22 mouse cellular contexts compared by ENCODE assay signal in genomic region chr11:50642583-50642982, GRCm38 (mm10). TPM values are rescaled to one million over a fixed set of nuclear protein-coding genes. Genes with fewer than 3 reads are reported as not detected.
DNase-seq lines count a peak whose midpoint lies in the region; ATAC-seq and TF ChIP-seq lines count a peak whose summit lies in the region.
"Had no signal": no experiment of that assay in that cellular context is flagged by ENCODE, and none has a peak within 500 bp of the region (broad histone marks: within the 10 kb centered on the region; RNA-seq: fewer than 3 reads in every experiment).

No protein-coding gene starts in this region.

- H3K27me3 ChIP-seq in liver, adult 2 months (ENCODE audit: control insufficient read depth, insufficient read depth, low read length) = no peaks in the 10 kb centered on the region
- no peaks in the 10 kb centered on the region for H3K27me3 ChIP-seq in liver, embryonic 11.5 days (replicated peaks; ENCODE audit: control insufficient read depth, insufficient read depth, low read length)
- H3K27me3 ChIP-seq: forebrain, embryonic 13.5 days; heart, embryonic 12.5 days; hindbrain, embryonic 15.5 days; intestine, embryonic 15.5 days; kidney, embryonic 15.5 days; limb, embryonic 12.5 days; midbrain, embryonic 15.5 days; neural tube, embryonic 15.5 days had no signal

- 18% methylated on average over 3 of the region's 3 CpGs for WGBS in liver, adult 2 months
- WGBS in liver, embryonic 11.5 days = 57% methylated on average over 3 of the region's 3 CpGs

- peak; percentile 38 for DNase-seq in adrenal gland, adult 8-10 months
- no peak for DNase-seq in adrenal gland, postnatal 4 days (ENCODE audit: low spot score in 2 of 2)
- peak; percentile 99 for DNase-seq in liver, adult 2 months (ENCODE audit: extremely low read depth, low read depth, low spot score)
- no peak for DNase-seq in liver, embryonic 11.5 days (ENCODE audit: low spot score)
- DNase-seq in ovary, adult 18-20 months (ENCODE audit: low spot score) = peak; percentile 55
- no peak for DNase-seq in ovary, postnatal 14 days (ENCODE audit: low spot score)
- no peak for DNase-seq in thymus, adult 18-20 months
- no peak for DNase-seq in left cerebral cortex, adult 9 months (ENCODE audit: low spot score in 2 of 2)
- DNase-seq: cerebellum, adult 9-10 months; gastrocnemius, postnatal 14 days; retina, postnatal 1 day had no signal

- H3K9me3 ChIP-seq in liver, embryonic 11.5 days (ENCODE audit: control insufficient read depth, low read length) = no peaks in the 10 kb centered on the region
- H3K9me3 ChIP-seq: embryonic facial prominence, embryonic 10.5 days; forebrain, embryonic 13.5 days; hindbrain, embryonic 15.5 days; intestine, embryonic 15.5 days; kidney, embryonic 15.5 days; midbrain, embryonic 15.5 days; neural tube, embryonic 15.5 days had no signal

- no peak overlapping the region for H3K4me2 ChIP-seq in liver, embryonic 11.5 days
- H3K4me2 ChIP-seq: forebrain, embryonic 13.5 days; heart, embryonic 12.5 days; hindbrain, embryonic 15.5 days; intestine, embryonic 15.5 days; kidney, embryonic 15.5 days; limb, embryonic 12.5 days; midbrain, embryonic 15.5 days; neural tube, embryonic 15.5 days had no signal

- H3K9ac ChIP-seq in liver, adult 2 months (ENCODE audit: low read depth, low read length) = no peak overlapping the region
- H3K9ac ChIP-seq in liver, embryonic 11.5 days (ENCODE audit: low read depth, low read length) = no peak overlapping the region
- H3K9ac ChIP-seq: forebrain, embryonic 13.5 days; heart, embryonic 12.5 days; hindbrain, embryonic 15.5 days; intestine, embryonic 15.5 days; kidney, embryonic 15.5 days; limb, embryonic 12.5 days; midbrain, embryonic 15.5 days; neural tube, embryonic 15.5 days had no signal

- H3K4me1 ChIP-seq in liver, adult 2 months (ENCODE audit: control insufficient read depth, insufficient read depth, low read length) = peaks cover 2% of the 10 kb centered on the region; the same call in 1 of the 2 replicates
- H3K4me1 ChIP-seq in liver, embryonic 11.5 days (replicated peaks; ENCODE audit: control insufficient read depth, insufficient read depth, low read length) = no peaks in the 10 kb centered on the region
- H3K4me1 ChIP-seq: embryonic facial prominence, embryonic 10.5 days; forebrain, embryonic 13.5 days; heart, embryonic 12.5 days; kidney, embryonic 15.5 days; limb, embryonic 12.5 days; midbrain, embryonic 15.5 days had no signal

- H3K36me3 ChIP-seq in liver, adult 2 months (ENCODE audit: control insufficient read depth, insufficient read depth, low read length) = no peaks in the 10 kb centered on the region
- no peaks in the 10 kb centered on the region for H3K36me3 ChIP-seq in liver, embryonic 11.5 days (ENCODE audit: control insufficient read depth, insufficient read depth, low read length)
- H3K36me3 ChIP-seq: embryonic facial prominence, embryonic 10.5 days; heart, embryonic 12.5 days; hindbrain, embryonic 15.5 days; intestine, embryonic 15.5 days; kidney, embryonic 15.5 days; limb, embryonic 12.5 days; midbrain, embryonic 15.5 days; neural tube, embryonic 15.5 days had no signal

- H3K79me2 ChIP-seq in liver, adult 2 months (ENCODE audit: control insufficient read depth, insufficient read depth, low read length) = no peaks in the 10 kb centered on the region

- TF ChIP-seq CTCF in liver, adult 2 months (IDR thresholded peaks at IDR 0.05; ENCODE audit: low read depth, low read length) = no peak

- no peak overlapping the region for H3K4me3 ChIP-seq in liver, adult 2 months (ENCODE audit: insufficient read depth, low read depth, low read length)
- no peak overlapping the region for H3K4me3 ChIP-seq in liver, embryonic 11.5 days (ENCODE audit: low read depth, low read length)
- H3K4me3 ChIP-seq: embryonic facial prominence, embryonic 10.5 days; forebrain, embryonic 13.5 days; heart, embryonic 12.5 days; hindbrain, embryonic 15.5 days; intestine, embryonic 15.5 days; kidney, embryonic 15.5 days; limb, embryonic 12.5 days; midbrain, embryonic 15.5 days; neural tube, embryonic 15.5 days had no signal

- no peak overlapping the region for H3K27ac ChIP-seq in liver, adult 2 months (replicated peaks; ENCODE audit: insufficient read depth, low read depth, low read length)
- H3K27ac ChIP-seq in liver, embryonic 11.5 days (ENCODE audit: low read depth, low read length) = no peak overlapping the region
- H3K27ac ChIP-seq: embryonic facial prominence, embryonic 10.5 days; forebrain, embryonic 13.5 days; hindbrain, embryonic 15.5 days; intestine, embryonic 15.5 days; kidney, embryonic 15.5 days; limb, embryonic 12.5 days; midbrain, embryonic 15.5 days; neural tube, embryonic 15.5 days had no signal

- no peak for ATAC-seq in liver, embryonic 11.5 days (replicated peaks; ENCODE audit: low FRiP score)
- ATAC-seq: forebrain, embryonic 13.5 days; intestine, embryonic 15.5 days; midbrain, embryonic 15.5 days had no signal

- no peak for TF ChIP-seq POLR2A in liver, adult 2 months (IDR thresholded peaks at IDR 0.05; ENCODE audit: extremely low read depth, insufficient read depth, low read length)

RNA-seq across cellular contexts. Expression of gene Adamts2, which starts 40.7 kb away (rescaled TPM):
- total RNA-seq in adrenal gland, adult 8-10 months (2022) = 1 to 10 TPM; 4.2 to 9.7 (median 5.4) TPM
- total RNA-seq in adrenal gland, postnatal 4 days (2021) = 10 to 100 TPM; 17.4 to 17.8 TPM
- 1.4 and 2.1 TPM in 2 replicates for total RNA-seq in liver, adult 2 months (2014; rRNA removed)
- 2.3 and 2.6 TPM in 2 replicates for polyA plus RNA-seq in liver, adult 2 months (2012; rRNA removed)
- 3.4 and 4.2 TPM in 2 replicates for polyA plus RNA-seq in liver, embryonic 11.5 days (2014; fragmentation: Nextera tagmentation; extraction: Ambion mirVana)
- total RNA-seq: common myeloid progenitor, adult 5-6 weeks; megakaryocyte-erythroid progenitor cell, adult 5-6 weeks had no signal

Comparison
In these comparisons a context has a peak if more than half of its experiments do, and no peak if none do; other contexts are left out.
1. DNase-seq: peak in adrenal gland, adult 8-10 months (single experiment), liver, adult 2 months (single experiment) and ovary, adult 18-20 months (single experiment); none in adrenal gland, postnatal 4 days (0 of 2), liver, embryonic 11.5 days (single experiment), ovary, postnatal 14 days (single experiment), thymus, adult 18-20 months (0 of 2) and left cerebral cortex, adult 9 months (0 of 2).